Mouse (Mus musculus) limb, embryonic 12.5 days (tissue): ENCODE results near the gene Trmt13. TPM values are rescaled to one million over a fixed set of nuclear protein-coding genes. Genes with fewer than 3 reads are reported as not detected.
"Not testable (repeated sequence)": the region's sequence is repeated elsewhere in the genome, so short reads cannot be mapped to it uniquely, and the experiment has no call there.

Experiments used
- ATAC-seq: fragments of 200-750 bp; cut with Nextera tagmentation; 2 replicates; pipeline ENCODE4 v1.8.0; 2017; ENCODE audit warnings: low read depth, moderate TSS enrichment; ENCODE audit not compliant: insufficient number of reproducible peaks, insufficient read depth, low FRiP score, low TSS enrichment
- H3K27ac ChIP-seq: fragments of 300-500 bp; sonication (generic); 2 replicates; pipeline ENCODE4 v1.5.1; 2016; ENCODE audit warnings: mild to moderate bottlenecking, moderate library complexity
- H3K27me3 ChIP-seq: fragments of 300-500 bp; sonication (generic); 2 replicates; pipeline ENCODE4 v1.6.1; 2016; ENCODE audit warnings: mild to moderate bottlenecking, moderate library complexity
- H3K36me3 ChIP-seq: fragments of 300-500 bp; sonication (generic); 2 replicates; pipeline ENCODE4 v1.6.1; 2016; ENCODE audit warnings: mild to moderate bottlenecking, moderate library complexity
- H3K4me1 ChIP-seq: fragments of 300-500 bp; sonication (generic); replicated peaks from 2 replicates; pipeline ENCODE4 v1.6.1; 2016
- H3K4me2 ChIP-seq: fragments of 300-500 bp; sonication (generic); 2 replicates; pipeline ENCODE4 v1.6.1; 2016; ENCODE audit warnings: mild to moderate bottlenecking, moderate library complexity
- H3K4me3 ChIP-seq: fragments of 300-500 bp; sonication (generic); replicated peaks from 2 replicates; pipeline ENCODE4 v1.5.1; 2016; ENCODE audit warnings: mild to moderate bottlenecking
- H3K9ac ChIP-seq: fragments of 300-500 bp; sonication (generic); replicated peaks from 2 replicates; pipeline ENCODE4 v1.6.1; 2016; ENCODE audit warnings: mild to moderate bottlenecking, moderate library complexity
- H3K9me3 ChIP-seq: fragments of 300-500 bp; sonication (generic); 2 replicates; pipeline ENCODE4 v1.6.1; 2016; ENCODE audit warnings: mild to moderate bottlenecking, moderate library complexity
- WGBS: fragments of 180-500 bp; shearing (Covaris S2); methylation state at CpG from one replicate; pipeline ENCODE4 v1.1.7; 2016; 5-methylcytosine and 5-hydroxymethylcytosine counted together
- polyA plus RNA-seq: library from polyadenylated mRNA; unstranded; fragments of >200 nt; fragmentation: Nextera tagmentation; extraction: Ambion mirVana; gene quantifications from 2 replicates; pipeline ENCODE4 v1.2.1, GENCODE M21; 2016

Trmt13 gene
- polyA plus RNA-seq, 1 experiment from 2014 or later, result 38.8 TPM

- H3K27me3 ChIP-seq, result no peaks in the 10 kb centered on the region
- H3K27ac ChIP-seq, result peak within 1 kb of the TSS; percentile 69
- H3K4me1 ChIP-seq, result peaks cover 6% of the 10 kb centered on the region
- H3K9ac ChIP-seq, result peak within 1 kb of the TSS; percentile 77
- no peaks in the 10 kb centered on the region for H3K9me3 ChIP-seq
- ATAC-seq, result peak; percentile 95
- H3K36me3 ChIP-seq, result peaks cover 19% of the 10 kb centered on the region
- WGBS, result under 1% methylated on average over 65 of the region's 65 CpGs
- H3K4me2 ChIP-seq, result peak within 1 kb of the TSS; percentile 71
- peak within 1 kb of the TSS; percentile 76 for H3K4me3 ChIP-seq
Measured at GRCm38 (mm10) chr3:116594728-116595602, 19.4 kb downstream of the Trmt13 start, which contains the start of gene Sass6. Gene Sass6 (plus strand): TSS chr3:116594982.

DNA sequence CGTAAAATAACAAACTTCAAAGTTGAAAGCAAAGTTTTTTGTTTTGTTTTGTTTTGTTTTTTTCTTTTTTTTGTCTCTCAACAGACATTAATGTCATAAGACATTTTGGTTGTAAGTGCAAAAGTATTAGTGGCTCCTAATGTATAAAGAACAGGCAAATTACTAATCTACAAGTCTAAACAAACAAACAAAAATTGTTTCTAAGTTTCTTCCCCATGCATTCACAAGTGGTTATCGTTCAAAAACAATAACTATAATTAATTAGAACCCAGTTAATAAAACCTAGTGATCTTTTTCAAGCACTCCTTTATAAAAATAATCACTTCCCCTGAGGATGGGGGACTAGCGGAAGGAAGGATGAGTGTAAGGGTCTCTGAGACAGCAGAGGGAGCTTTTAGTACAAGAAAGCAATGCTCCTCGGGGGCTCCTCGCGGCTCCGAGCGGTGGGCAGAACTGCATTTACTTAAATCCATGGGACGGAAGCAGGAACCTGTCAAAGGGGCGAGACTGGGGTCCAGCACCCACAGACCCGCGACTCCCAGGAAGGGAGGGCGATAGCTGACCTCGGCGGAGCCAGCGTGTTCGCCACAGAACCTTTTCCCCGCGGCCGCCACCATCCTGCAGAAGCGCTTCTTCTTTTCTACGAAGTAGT, 20.2 kb downstream of the Trmt13 start:
- 3% methylated on average over 22 of the region's 22 CpGs for WGBS
- peak overlapping the region; percentile 77 for H3K9ac ChIP-seq
- peaks cover 27% of the 10 kb centered on the region for H3K36me3 ChIP-seq
- peak overlapping the region; percentile 69 for H3K27ac ChIP-seq
- peak; percentile 77; the same call in 1 of the 2 replicates for ATAC-seq
- H3K4me3 ChIP-seq, result peak overlapping the region; percentile 76
- peak overlapping the region; percentile 51 for H3K4me2 ChIP-seq
- H3K4me1 ChIP-seq, result peaks cover 6% of the 10 kb centered on the region
- H3K27me3 ChIP-seq, result no peaks in the 10 kb centered on the region
- H3K9me3 ChIP-seq, result no peaks in the 10 kb centered on the region

DNA sequence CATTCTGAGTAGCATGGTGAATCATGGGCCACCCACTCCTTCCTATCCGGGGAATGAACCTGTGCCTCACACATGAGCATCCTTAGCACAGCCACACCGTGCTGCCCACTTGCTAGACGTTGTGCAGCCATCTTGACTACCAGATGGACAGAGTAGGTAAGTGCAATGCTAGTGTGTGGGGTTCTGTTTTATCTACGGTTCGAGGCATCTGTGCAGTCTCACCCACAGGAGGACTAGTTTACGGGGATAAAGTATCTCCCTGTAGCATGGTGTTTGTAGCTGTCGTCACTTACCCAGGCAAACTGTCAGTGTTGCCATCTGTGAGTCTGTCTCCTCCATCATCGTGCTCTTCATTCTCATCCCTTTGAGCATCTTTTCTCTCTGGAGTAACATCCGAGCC, 32.2 kb downstream of the Trmt13 start:
- Histone ChIP-seq H3K9me3 (no peaks in the 10 kb centered on the region), H3K9ac (no peak overlapping the region), H3K36me3 (peaks cover 67% of the 10 kb centered on the region), H3K4me3 (no peak overlapping the region), H3K4me2 (no peak overlapping the region), H3K27me3 (no peaks in the 10 kb centered on the region), H3K27ac (no peak overlapping the region), H3K4me1 (no peaks in the 10 kb centered on the region)
- 93% methylated on average over 9 of the region's 9 CpGs for WGBS
- ATAC-seq, result no peak

DNA sequence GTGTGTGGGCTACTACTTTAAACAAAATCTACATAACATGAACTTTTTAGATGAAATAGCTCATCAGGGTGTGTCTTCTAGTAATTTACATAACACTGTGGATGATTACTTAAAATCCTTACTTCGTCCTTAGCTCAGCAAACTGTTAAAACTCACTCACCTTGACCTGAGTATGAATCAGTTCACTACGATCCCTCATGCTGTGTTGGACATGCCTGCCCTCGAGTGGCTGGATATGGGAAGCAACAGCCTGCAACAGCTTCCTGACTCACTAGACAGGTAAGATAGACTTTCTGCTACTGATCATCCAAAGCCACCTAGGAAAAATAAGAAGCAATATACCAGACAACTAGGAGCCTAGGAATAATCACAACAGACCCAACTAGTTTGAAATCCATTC, 37.1 kb downstream of the Trmt13 start:
- no peak overlapping the region for H3K27ac ChIP-seq
- peaks cover 25% of the 10 kb centered on the region for H3K36me3 ChIP-seq
- no peak for ATAC-seq
- H3K4me2 ChIP-seq, result no peak overlapping the region
- H3K9ac ChIP-seq, result no peak overlapping the region
- no peaks in the 10 kb centered on the region for H3K9me3 ChIP-seq
- 59% methylated on average over 3 of the region's 3 CpGs for WGBS
- no peaks in the 10 kb centered on the region for H3K4me1 ChIP-seq
- H3K27me3 ChIP-seq, result no peaks in the 10 kb centered on the region
- no peak overlapping the region for H3K4me3 ChIP-seq

GRCm38 (mm10) chr3:116570628-116571027, 43.8 kb downstream of the Trmt13 start:
- Histone ChIP-seq H3K9ac (no peak overlapping the region), H3K9me3 (no peaks in the 10 kb centered on the region), H3K27ac (no peak overlapping the region), H3K4me2 (no peak overlapping the region), H3K27me3 (no peaks in the 10 kb centered on the region), H3K36me3 (no peaks in the 10 kb centered on the region), H3K4me1 (no peaks in the 10 kb centered on the region), H3K4me3 (no peak overlapping the region)
- ATAC-seq, result no peak
- 72% methylated on average over 2 of the region's 2 CpGs for WGBS

DNA sequence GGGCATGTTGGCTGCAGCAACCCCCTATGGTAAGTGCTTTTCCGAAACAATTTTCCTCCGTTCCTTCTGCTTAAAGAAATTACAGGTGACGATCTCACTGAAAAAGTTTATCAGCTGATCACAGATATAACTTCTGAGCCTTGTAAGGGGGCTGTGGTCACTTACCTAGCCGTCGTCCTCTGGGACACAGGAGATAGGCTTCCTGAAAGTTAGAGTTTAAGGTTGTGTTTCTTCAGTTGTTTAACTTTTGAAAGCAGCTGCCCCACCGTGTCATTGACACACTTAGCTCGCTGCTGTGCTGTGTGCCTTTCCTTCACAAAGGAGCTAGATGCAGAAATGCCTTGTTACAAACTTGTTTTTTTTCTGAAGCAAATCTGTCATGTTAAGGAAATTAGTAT, 51.3 kb downstream of the Trmt13 start:
- H3K4me3 ChIP-seq, result no peak overlapping the region
- H3K4me1 ChIP-seq, result no peaks in the 10 kb centered on the region
- H3K36me3 ChIP-seq, result no peaks in the 10 kb centered on the region
- no peak overlapping the region for H3K9ac ChIP-seq
- H3K27me3 ChIP-seq, result no peaks in the 10 kb centered on the region
- H3K4me2 ChIP-seq, result no peak overlapping the region
- WGBS, result 82% methylated on average over 7 of the region's 7 CpGs
- no peak for ATAC-seq
- no peak overlapping the region for H3K27ac ChIP-seq
- H3K9me3 ChIP-seq, result no peaks in the 10 kb centered on the region

DNA sequence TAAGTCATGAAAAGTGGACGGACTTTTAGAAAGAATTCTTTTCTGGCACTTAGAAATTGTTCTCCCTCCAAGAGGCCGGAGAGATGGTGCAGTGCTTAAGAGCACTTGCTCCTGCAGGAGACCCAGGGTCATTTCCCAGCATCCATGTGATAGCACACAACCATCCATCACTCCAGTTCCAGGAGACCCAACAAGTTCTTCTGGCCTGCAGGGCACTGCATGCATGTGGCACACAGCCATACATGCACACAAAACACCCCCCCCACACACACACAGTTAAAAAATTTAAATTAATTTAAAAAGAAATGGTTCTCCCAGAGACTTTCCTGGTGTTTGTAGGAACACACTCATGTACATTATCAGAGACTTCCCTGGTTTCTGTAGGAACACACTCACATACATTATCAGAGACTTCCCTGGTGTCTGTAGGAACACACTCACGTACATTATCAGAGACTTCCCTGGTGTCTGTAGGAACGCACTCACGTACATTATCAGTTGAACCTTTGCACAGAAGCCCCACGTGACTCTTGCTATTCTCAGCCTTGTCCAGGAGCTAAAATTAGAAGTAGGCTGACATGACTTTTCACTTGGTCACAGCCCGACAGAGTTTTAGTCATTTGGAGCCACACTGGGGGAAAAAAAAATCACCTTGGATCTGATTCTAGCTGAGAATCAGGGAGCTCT, 51.8 kb downstream of the Trmt13 start, which contains the start of gene Lrrc39:
TSS of gene Lrrc39 (plus strand) at position 566 of the 687 bp plus-strand sequence.
- Histone ChIP-seq H3K36me3 (no peaks in the 10 kb centered on the region), H3K9me3 (no peaks in the 10 kb centered on the region), H3K4me1 (no peaks in the 10 kb centered on the region), H3K9ac (no peak within 1 kb of the TSS), H3K27ac (no peak within 1 kb of the TSS), H3K27me3 (no peaks in the 10 kb centered on the region), H3K4me2 (no peak within 1 kb of the TSS), H3K4me3 (no peak within 1 kb of the TSS)
- no peak for ATAC-seq
- WGBS, result 80% methylated on average over 7 of the region's 7 CpGs

DNA sequence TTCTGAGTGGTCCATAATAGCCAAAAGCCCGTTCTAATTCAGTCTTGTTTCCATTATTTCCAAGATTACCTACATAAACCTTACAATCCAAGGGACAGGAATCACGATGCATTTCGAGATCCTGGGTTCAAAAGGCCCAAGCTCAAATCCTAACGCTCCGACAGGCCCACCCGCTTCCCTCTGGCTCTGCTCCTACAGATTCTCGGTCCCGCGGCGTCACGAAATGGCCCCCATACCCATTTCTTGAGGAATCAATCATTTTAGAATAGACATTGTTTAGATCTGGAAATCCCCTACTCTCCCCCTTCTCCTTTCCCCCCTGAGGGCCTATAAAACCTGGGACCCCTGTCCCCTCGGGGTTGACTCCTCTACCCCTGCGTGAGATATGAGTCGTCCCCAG, 53.1 kb downstream of the Trmt13 start:
- H3K27ac ChIP-seq, H3K4me1 ChIP-seq, H3K4me3 ChIP-seq, H3K36me3 ChIP-seq, H3K9me3 ChIP-seq, H3K4me2 ChIP-seq, H3K27me3 ChIP-seq, H3K9ac ChIP-seq, ATAC-seq: not testable (repeated sequence)
- WGBS, result 94% methylated on average over 14 of the region's 14 CpGs

DNA sequence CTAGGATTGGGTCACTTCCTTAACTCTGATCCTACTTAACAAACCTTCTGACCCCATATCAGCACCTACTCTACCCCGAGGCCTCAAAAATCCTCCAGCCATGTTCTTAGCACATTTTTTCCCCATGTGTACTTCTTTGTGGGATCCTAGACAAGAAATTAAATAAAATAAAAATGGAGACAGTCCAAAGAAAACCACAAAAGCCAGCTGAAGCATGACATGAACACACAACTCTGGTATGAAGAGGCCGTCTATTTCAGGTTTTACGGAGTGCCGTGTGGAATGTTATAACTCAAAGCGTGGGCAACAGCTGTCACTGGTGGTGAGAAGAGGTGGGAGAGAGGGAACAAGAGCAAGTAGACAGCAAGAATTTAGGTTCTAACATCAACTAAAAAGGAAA, 63.0 kb downstream of the Trmt13 start:
- Histone ChIP-seq H3K9me3 (no peaks in the 10 kb centered on the region), H3K27ac (no peak overlapping the region), H3K4me2 (no peak overlapping the region), H3K9ac (no peak overlapping the region), H3K4me3 (no peak overlapping the region), H3K36me3 (peaks cover 37% of the 10 kb centered on the region), H3K27me3 (no peaks in the 10 kb centered on the region), H3K4me1 (no peaks in the 10 kb centered on the region)
- no peak for ATAC-seq
- WGBS, result 87% methylated on average over 5 of the region's 5 CpGs

GRCm38 (mm10) chr3:116547430-116547829, 67.0 kb downstream of the Trmt13 start:
- no peak for ATAC-seq
- Histone ChIP-seq H3K27me3 (no peaks in the 10 kb centered on the region), H3K36me3 (peaks cover 66% of the 10 kb centered on the region), H3K9ac (no peak overlapping the region), H3K4me1 (no peaks in the 10 kb centered on the region), H3K9me3 (no peaks in the 10 kb centered on the region), H3K4me3 (no peak overlapping the region), H3K4me2 (no peak overlapping the region), H3K27ac (no peak overlapping the region)
- 89% methylated on average over 5 of the region's 5 CpGs for WGBS

DNA sequence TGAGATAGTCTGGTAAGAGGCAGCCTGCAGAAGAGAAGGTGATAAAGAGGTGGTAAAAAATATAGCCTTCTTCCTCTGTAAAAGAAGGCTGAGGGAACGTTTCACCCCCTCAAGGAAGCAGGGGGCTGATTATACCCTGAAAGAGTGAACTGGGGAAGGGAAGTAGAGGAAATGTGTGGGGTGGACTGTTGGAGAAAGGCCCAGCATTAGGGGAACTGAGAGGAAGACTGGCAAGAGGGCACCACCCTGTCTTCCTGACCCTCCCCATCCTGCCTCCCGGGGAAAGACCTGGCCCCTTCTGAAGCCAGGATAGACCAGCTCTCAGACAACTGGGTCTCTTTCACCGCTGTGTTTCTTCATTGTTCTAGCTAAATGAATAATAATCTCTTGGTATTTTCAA, 71.9 kb downstream of the Trmt13 start:
- 68% methylated on average over 3 of the region's 3 CpGs for WGBS
- Histone ChIP-seq H3K4me2 (no peak overlapping the region), H3K27me3 (no peaks in the 10 kb centered on the region), H3K36me3 (peaks cover 86% of the 10 kb centered on the region), H3K9ac (no peak overlapping the region), H3K27ac (no peak overlapping the region), H3K4me1 (no peaks in the 10 kb centered on the region), H3K4me3 (no peak overlapping the region), H3K9me3 (no peaks in the 10 kb centered on the region)
- ATAC-seq, result no peak
